Mouse (Mus musculus): ENCODE results near the gene Pkd1l3.

DNA sequence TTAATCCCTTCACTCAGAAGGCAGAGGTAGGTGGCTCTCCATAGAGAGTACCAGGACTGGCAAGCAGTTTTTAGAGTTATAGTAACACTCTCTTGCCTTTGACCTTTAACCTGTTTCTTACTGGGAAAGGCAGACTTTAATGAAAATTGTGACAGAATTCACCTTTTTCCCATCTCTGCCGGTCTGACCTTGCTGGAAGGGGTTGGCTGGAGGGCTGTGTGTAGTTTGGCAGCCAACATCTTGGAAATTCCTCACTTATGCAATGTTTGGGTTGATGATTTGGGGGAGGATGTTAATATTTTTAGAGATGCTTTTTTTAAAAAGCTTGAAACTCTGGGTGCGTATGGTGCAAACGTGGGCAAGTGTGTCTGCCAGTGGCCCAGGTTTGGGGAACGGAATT lies 30.0 kb upstream of the Pkd1l3 start:
- TF ChIP-seq CTCF (IDR thresholded peaks at IDR 0.05; ENCODE audit: borderline replicate concordance, insufficient read depth, low read depth, low read length) (no peak), POLR2A (IDR thresholded peaks at IDR 0.05; ENCODE audit: borderline replicate concordance, insufficient read depth, low read length) (no peak)
